Mouse (Mus musculus) intestine, embryonic 14.5 days (tissue): ENCODE data around the gene Upk3bl. TPM values are rescaled to one million over a fixed set of nuclear protein-coding genes. Genes with fewer than 3 reads are reported as not detected.

Experiments used
- ATAC-seq: fragments of 200-750 bp; cut with Nextera tagmentation; replicated peaks from 2 replicates; pipeline ENCODE4 v1.8.0; 2017; ENCODE audit warnings: low read depth, moderate number of reproducible peaks, moderate TSS enrichment, moderate library complexity; ENCODE audit not compliant: low FRiP score, low TSS enrichment
- DNase-seq: peaks from one replicate; pipeline ENCODE4 v3.0.0-alpha.2; 2018; ENCODE audit warnings: low spot score
- H3K27ac ChIP-seq: fragments of 300-500 bp; sonication (generic); 2 replicates; pipeline ENCODE4 v1.5.1; 2014; ENCODE audit warnings: low read depth, mild to moderate bottlenecking, control low read depth
- H3K27me3 ChIP-seq: fragments of 300-500 bp; sonication (generic); replicated peaks from 2 replicates; pipeline ENCODE4 v1.6.1; 2014; ENCODE audit warnings: low read length, control low read depth; ENCODE audit not compliant: control insufficient read depth, insufficient read depth
- H3K36me3 ChIP-seq: fragments of 300-500 bp; sonication (generic); 2 replicates; pipeline ENCODE4 v1.6.1; 2014; ENCODE audit warnings: low read length, control low read depth; ENCODE audit not compliant: control insufficient read depth, insufficient read depth
- H3K4me1 ChIP-seq: fragments of 300-500 bp; sonication (generic); replicated peaks from 2 replicates; pipeline ENCODE4 v1.6.1; 2014; ENCODE audit warnings: low read length, control low read depth, mixed read lengths; ENCODE audit not compliant: control insufficient read depth, insufficient read depth
- H3K4me2 ChIP-seq: fragments of 300-500 bp; sonication (generic); 2 replicates; pipeline ENCODE4 v1.6.1; 2014; ENCODE audit warnings: low read length
- H3K4me3 ChIP-seq: fragments of 300-500 bp; sonication (generic); 2 replicates; pipeline ENCODE4 v1.5.1; 2014; ENCODE audit warnings: low read depth, low read length, control low read depth, mixed read lengths
- H3K9ac ChIP-seq: fragments of 300-500 bp; sonication (generic); 2 replicates; pipeline ENCODE4 v1.6.1; 2014; ENCODE audit warnings: mild to moderate bottlenecking, low read length
- H3K9me3 ChIP-seq: fragments of 300-500 bp; sonication (generic); 2 replicates; pipeline ENCODE4 v1.6.1; 2016; ENCODE audit warnings: low read length, control low read depth; ENCODE audit not compliant: control insufficient read depth
- WGBS: fragments of 180-500 bp; shearing (Covaris S2); extraction: QIAGEN DNeasy Blood & Tissue Kit; methylation state at CpG from one replicate; pipeline ENCODE4 v1.1.7; 2014; 5-methylcytosine and 5-hydroxymethylcytosine counted together
- polyA plus RNA-seq: library from polyadenylated mRNA; unstranded; fragments of >200 nt; fragmentation: Nextera tagmentation; extraction: Ambion mirVana; gene quantifications from 2 replicates; pipeline ENCODE4 v1.2.1, GENCODE M21; 2014

Gene Upk3bl
- polyA plus RNA-seq, 1 experiment from 2014 or later, result 0.41 TPM

DNA sequence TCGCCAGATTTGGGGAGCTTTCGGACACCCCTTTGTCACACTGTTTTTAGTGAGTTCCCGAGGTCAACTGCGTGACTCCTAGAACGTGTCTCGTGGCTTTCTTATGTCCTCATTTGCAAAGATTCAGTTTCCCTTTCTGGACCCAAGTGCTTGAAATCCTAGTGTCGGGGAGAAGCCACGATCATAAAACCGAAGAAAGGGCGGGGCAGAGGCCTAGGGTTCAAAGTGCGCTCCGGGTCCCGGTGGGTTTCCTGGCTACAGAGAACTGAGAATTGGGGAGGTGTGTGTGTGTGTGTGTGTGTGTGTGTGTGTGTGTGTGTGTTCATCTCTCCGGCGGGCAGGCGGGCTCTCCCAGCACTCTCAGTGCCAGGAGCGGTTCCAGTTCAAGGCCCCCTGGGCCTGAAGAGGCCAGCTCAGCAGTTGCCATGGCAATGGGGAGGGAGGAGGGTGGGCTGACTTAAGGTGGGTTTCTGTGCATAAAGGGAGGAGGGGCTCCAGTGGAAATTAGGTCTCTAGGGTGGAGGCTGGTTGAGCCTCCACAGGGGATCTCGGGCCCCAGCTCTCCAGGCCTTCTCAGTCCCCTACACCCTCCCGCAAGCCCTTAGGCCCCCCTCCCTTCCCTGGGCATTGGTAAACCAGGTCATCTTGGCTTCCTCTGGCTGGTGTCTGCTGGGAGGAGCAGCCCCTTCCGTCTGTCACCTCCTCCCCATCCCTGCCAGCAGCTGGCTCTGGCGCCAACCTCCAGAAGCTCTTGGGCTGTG, 30.8 kb downstream of the Upk3bl start:
- Histone ChIP-seq H3K9ac (0 out of 2 replicates have a peak overlapping the region, but pooled peaks have one; percentile 7), H3K4me2 (peak overlapping the region; percentile 96), H3K27me3 (no peaks in the 10 kb centered on the region), H3K4me1 (0 out of 2 replicates have a peak, but pooled peaks cover 3% of the 10 kb centered on the region), H3K9me3 (no peaks in the 10 kb centered on the region), H3K4me3 (peak overlapping the region; percentile 63), H3K36me3 (no peaks in the 10 kb centered on the region), H3K27ac (no peak overlapping the region)
- 13% methylated on average over 21 of the region's 21 CpGs for WGBS
- ATAC-seq, result no peak; the same call in 1 of the 2 replicates
- peak; percentile 71 for DNase-seq

DNA sequence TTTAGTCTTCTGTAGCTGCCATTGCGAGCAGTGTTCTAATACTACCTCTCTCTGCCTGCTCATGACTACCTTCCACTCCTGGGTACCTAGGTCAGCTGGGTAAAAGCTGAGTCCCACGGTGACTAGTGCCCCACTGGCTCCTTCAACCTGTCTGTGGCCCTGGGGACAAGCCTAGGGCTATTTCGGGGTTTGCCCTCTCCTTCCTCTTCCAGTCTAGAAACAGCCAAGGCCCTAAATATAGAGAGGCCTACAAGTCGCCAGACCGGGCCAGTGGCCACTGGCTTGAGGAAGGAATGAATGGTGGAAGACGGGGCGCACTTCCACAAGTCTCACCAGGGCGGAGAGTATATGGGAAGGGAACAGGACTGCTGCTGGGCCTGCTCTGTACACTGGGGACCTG, 32.0 kb downstream of the Upk3bl start:
- WGBS, result 86% methylated on average over 8 of the region's 8 CpGs
- H3K36me3 ChIP-seq, result peaks cover 8% of the 10 kb centered on the region; the same call in 1 of the 2 replicates
- ATAC-seq, result no peak
- H3K27me3 ChIP-seq, result no peaks in the 10 kb centered on the region
- DNase-seq, result no peak
- no peak overlapping the region for H3K9ac ChIP-seq
- no peaks in the 10 kb centered on the region for H3K9me3 ChIP-seq
- H3K4me2 ChIP-seq, result no peak overlapping the region
- no peak overlapping the region for H3K4me3 ChIP-seq
- 0 out of 2 replicates have a peak, but pooled peaks cover 3% of the 10 kb centered on the region for H3K4me1 ChIP-seq
- H3K27ac ChIP-seq, result no peak overlapping the region

GRCm38 (mm10) chr5:136088821-136089575, 34.7 kb downstream of the Upk3bl start:
- H3K27me3 ChIP-seq, result no peaks in the 10 kb centered on the region
- H3K4me2 ChIP-seq, result no peak overlapping the region
- ATAC-seq (no peak), DNase-seq (no peak)
- no peak overlapping the region for H3K4me3 ChIP-seq
- H3K9ac ChIP-seq, result no peak overlapping the region
- H3K9me3 ChIP-seq, result no peaks in the 10 kb centered on the region
- H3K4me1 ChIP-seq, result 0 out of 2 replicates have a peak, but pooled peaks cover 3% of the 10 kb centered on the region
- H3K36me3 ChIP-seq, result peaks cover 8% of the 10 kb centered on the region; the same call in 1 of the 2 replicates
- WGBS, result 24% methylated on average over 14 of the region's 14 CpGs
- no peak overlapping the region for H3K27ac ChIP-seq

GRCm38 (mm10) chr5:136091927-136092326, 37.6 kb downstream of the Upk3bl start:
- no peak for ATAC-seq
- Histone ChIP-seq H3K9ac (no peak overlapping the region), H3K36me3 (peaks cover 8% of the 10 kb centered on the region; the same call in 1 of the 2 replicates), H3K4me3 (no peak overlapping the region), H3K9me3 (no peaks in the 10 kb centered on the region), H3K27me3 (no peaks in the 10 kb centered on the region), H3K4me1 (no peaks in the 10 kb centered on the region), H3K27ac (no peak overlapping the region), H3K4me2 (no peak overlapping the region)
- WGBS, result 72% methylated on average over 5 of the region's 5 CpGs
- no peak for DNase-seq

- WGBS, result 69% methylated on average over 8 of the region's 8 CpGs
- Histone ChIP-seq H3K9ac (no peak overlapping the region), H3K4me2 (no peak overlapping the region), H3K27me3 (no peaks in the 10 kb centered on the region), H3K36me3 (peaks cover 8% of the 10 kb centered on the region; the same call in 1 of the 2 replicates), H3K9me3 (no peaks in the 10 kb centered on the region), H3K4me3 (no peak overlapping the region), H3K27ac (no peak overlapping the region), H3K4me1 (no peaks in the 10 kb centered on the region)
- no peak for DNase-seq
- no peak for ATAC-seq
These were observed 40.1 kb downstream of the Upk3bl start for GRCm38 (mm10) chr5:136094249-136095010.

GRCm38 (mm10) chr5:136095089-136095488, 40.8 kb downstream of the Upk3bl start:
- no peak overlapping the region for H3K9ac ChIP-seq
- H3K9me3 ChIP-seq, result no peaks in the 10 kb centered on the region
- no peak overlapping the region for H3K4me3 ChIP-seq
- H3K4me1 ChIP-seq, result no peaks in the 10 kb centered on the region
- WGBS, result 73% methylated on average over 7 of the region's 7 CpGs
- ATAC-seq, result no peak
- peaks cover 8% of the 10 kb centered on the region; the same call in 1 of the 2 replicates for H3K36me3 ChIP-seq
- no peak overlapping the region for H3K27ac ChIP-seq
- no peak overlapping the region for H3K4me2 ChIP-seq
- DNase-seq, result no peak
- no peaks in the 10 kb centered on the region for H3K27me3 ChIP-seq

DNA sequence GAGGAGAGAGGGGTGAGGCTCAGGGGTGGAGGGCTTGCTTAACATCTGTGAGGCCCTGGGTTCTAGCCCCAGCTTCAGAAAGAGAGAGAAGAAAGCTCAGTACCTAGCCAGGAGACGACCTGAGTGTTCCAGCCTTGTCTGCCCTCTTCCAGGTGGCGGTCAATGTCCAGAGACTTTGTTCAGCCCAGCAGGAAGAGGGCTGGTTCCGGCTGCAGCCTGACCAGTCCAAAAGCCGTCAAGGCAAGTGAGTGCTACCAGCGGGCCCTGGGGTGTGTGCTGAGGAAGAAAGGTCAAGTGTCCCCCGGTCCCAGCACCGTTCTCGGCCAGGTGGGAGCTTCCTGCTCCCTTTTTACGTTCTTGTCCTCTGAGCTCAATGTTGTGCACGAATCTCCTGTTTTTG, 44.2 kb downstream of the Upk3bl start:
- DNase-seq (no peak), ATAC-seq (no peak)
- no peaks in the 10 kb centered on the region for H3K36me3 ChIP-seq
- no peaks in the 10 kb centered on the region for H3K9me3 ChIP-seq
- WGBS, result 87% methylated on average over 10 of the region's 10 CpGs
- no peak overlapping the region for H3K27ac ChIP-seq
- no peak overlapping the region for H3K9ac ChIP-seq
- no peak overlapping the region for H3K4me3 ChIP-seq
- peaks cover 6% of the 10 kb centered on the region for H3K4me1 ChIP-seq
- no peaks in the 10 kb centered on the region for H3K27me3 ChIP-seq
- no peak overlapping the region for H3K4me2 ChIP-seq

DNA sequence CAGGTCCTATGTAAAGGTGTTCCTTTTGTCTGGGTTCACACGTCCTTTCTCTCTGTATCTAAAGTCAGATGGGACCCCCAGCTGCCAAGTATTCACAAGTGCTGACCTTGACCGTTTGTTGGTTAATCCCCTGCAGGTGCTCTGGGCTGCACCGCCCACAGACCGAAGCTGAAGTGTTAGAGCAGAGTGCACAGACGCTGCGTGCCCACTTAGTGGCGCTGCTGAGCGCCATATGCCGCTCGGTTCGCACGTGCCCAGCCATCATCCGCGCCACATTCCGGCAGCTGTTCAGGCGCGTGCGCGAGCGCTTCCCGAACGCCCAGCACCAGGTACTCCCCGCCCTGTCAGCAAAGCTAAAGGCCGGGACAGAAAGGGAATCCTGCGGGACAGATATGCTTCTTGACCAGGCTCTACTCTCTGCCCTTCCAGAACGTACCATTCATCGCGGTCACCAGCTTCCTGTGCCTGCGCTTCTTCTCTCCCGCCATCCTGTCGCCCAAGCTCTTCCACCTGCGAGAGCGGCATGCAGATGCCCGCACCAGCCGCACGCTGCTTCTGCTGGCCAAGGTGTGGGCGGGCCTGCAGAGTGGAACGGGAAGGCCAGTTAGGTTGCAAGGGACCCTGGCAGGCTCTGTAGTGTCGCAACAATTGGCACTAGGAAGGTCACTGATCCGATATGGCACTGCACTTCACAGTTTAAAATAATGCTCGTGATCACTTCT, 48.0 kb downstream of the Upk3bl start:
- DNase-seq (peak; percentile 85), ATAC-seq (peak; percentile 88)
- Histone ChIP-seq H3K27ac (no peak overlapping the region), H3K4me3 (peak overlapping the region; percentile 25), H3K9ac (0 out of 2 replicates have a peak overlapping the region, but pooled peaks have one; percentile 16), H3K27me3 (no peaks in the 10 kb centered on the region), H3K36me3 (no peaks in the 10 kb centered on the region), H3K9me3 (peaks cover 4% of the 10 kb centered on the region; the same call in 1 of the 2 replicates), H3K4me2 (peak overlapping the region; percentile 50), H3K4me1 (peaks cover 6% of the 10 kb centered on the region)
- 9% methylated on average over 41 of the region's 41 CpGs for WGBS
